Mouse (Mus musculus) left cerebral cortex, postnatal 25 days (tissue): ENCODE measurements around the gene Gm21974. TPM values are rescaled to one million over a fixed set of nuclear protein-coding genes. Genes with fewer than 3 reads are reported as not detected.

Experiments used
- DNase-seq, 2 experiments: peaks; one replicate each; pipeline ENCODE4 v3.0.0; 2022; ENCODE audit warnings: low spot score in 2 of 2, mixed read lengths in 1 of 2
- intact Hi-C: fragments of 180-260 bp; cut with DNase I; formaldehyde crosslinking; loops from one replicate; pipeline ENCODE4 v1.15.1; 2025
- total RNA-seq, 2 experiments: library from RNA; stranded (reverse); gene quantifications; 2 replicates each; pipeline ENCODE4 v1.2.3; 2021

Gene Gm21974
- total RNA-seq, 2 experiments from 2014 or later = not detected

GRCm38 (mm10) chr7:127886551-127886950 is 8.7 kb downstream of the Gm21974 start:
- intact Hi-C loops = no loop called here

DNA sequence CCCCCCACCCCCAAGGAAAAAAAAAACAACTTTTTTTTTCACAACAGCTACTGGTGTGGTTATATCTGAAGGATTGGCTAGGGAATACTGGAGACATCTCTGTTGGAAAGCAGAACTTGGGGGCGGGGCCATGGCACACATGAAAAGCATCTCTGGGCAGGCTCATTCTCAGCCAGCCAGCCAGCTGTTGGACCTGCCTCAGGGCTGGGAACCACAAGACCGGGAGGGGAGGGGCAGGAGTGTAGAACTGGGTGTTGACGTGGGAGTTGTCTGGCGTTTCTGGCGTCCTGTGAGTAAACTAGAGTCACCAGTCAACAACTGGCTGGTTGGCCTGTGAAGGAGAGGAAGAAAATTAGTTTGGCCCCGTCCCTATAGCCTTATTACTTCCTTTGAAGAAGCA is 9.3 kb downstream of the Gm21974 start:
- intact Hi-C loops = no loop called here
- DNase-seq = peak in 1 of 2 experiments; percentile 28

More at GRCm38 (mm10) chr7:127886551-127886950, 8.7 kb downstream of the Gm21974 start:
- no peak for DNase-seq

DNA sequence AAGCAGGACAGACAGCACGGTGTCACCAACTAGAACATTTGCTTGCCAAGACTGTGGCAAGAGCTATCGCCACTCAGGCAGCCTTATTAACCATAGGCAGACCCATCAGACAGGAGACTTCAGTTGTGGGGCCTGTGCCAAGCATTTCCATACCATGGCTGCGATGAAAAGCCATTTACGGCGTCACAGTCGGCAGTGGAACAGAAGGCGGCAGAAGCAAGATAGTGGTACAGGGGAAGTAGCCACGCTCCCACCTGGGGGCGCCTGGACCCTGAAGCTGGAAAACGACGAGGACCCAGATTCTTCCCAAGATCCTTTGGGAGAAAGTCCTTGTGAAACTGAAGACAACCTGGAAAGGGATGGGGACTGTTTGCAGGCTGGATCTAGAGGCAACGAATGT is 14.8 kb downstream of the Gm21974 start:
- intact Hi-C loops = no loop called here
- DNase-seq = no peak

DNA sequence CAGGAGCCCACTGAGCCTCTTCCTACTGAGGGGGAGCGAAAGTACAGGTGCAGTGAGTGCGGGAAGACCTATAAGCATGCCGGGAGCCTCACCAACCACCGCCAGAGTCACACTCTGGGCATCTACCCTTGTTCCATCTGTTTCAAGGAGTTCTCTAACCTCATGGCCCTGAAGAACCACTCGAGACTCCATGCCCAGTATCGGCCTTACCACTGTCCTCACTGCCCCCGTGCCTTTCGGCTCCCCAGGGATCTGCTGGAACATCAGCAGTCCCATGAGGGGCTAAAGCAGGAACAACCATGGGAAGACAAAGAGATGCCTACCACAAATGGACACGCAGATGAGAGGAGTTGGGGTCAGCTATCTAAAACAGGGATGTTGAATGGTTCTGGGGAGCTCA is 16.0 kb downstream of the Gm21974 start:
- intact Hi-C loops = loop anchor here (5.0 kb wide), 1 partner anchor 57 kb away; the partner anchor contains the start of genes Stx1b and Stx4a
- no peak for DNase-seq

DNA sequence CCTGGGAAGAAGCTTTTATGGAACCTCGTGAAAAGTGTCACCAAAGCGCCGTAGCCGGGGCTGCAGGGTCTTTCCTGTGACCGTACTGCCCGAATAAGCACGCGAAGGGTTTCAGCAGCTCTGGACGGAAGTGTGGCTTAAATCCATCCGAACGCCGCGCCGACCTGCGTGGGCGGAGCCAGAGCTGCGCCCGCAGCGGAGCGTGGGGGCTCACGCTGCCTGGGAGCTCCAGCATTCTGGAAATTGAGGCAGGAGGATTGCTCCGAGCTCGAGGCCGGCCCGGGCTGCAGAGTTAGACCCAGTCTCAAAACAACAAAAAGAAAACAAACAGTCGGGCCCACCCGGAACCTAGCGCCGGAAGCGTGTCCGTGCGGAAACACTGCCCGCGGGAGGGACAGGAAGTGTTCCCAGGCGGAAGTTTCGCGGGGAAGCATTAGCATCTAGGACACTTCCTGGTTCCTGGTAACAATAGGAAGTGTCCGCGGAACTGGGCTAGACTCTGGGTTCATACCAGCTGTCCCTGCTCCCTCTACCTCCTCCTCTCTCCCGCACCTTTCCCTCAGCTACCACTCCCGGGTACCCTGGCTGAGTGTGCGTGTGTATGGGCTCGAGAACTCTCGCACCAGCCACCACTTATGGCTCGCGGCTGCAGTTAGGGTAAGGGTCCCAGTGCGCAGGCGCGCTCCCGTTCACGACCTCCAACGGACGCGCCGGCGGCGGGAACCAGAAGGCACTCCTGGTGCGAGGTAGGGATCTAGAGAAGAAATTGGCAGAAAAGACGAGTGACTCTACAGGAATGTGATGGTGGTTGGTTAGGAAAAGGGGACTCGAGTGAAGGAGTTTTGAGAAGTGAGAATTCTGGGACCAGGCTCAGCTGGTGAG is 18.5 kb downstream of the Gm21974 start, which contains the start of gene Zfp668:
TSS of gene Zfp668 (minus strand) at position 362 of the 882 bp plus-strand sequence.
- intact Hi-C loops = loop anchor here (1.0 to 5.0 kb wide), 3 partner anchors 18 to 54 kb away; partner anchors contain the start of genes Gm21974, Stx1b, Stx4a and Vkorc1
- DNase-seq = peak; percentile 93 to 94

- intact Hi-C loops = loop anchor here (1.0 to 5.0 kb wide), 3 partner anchors 19 to 54 kb away; partner anchors contain the start of genes Gm21974, Stx1b, Stx4a and Vkorc1
- DNase-seq = peak; percentile 76 to 80
Measured at GRCm38 (mm10) chr7:127876041-127876466, 19.2 kb downstream of the Gm21974 start, which contains the start of gene Zfp646. TSS of gene Zfp646 (plus strand) at chr7:127876221.

GRCm38 (mm10) chr7:127875627-127876001 is 19.6 kb downstream of the Gm21974 start:
- intact Hi-C loops = loop anchor here (1.0 to 5.0 kb wide), 4 partner anchors 19 to 98 kb away; partner anchors contain the start of genes Gm21974, Stx1b, Stx4a and Vkorc1
- peak; percentile 96 for DNase-seq

DNA sequence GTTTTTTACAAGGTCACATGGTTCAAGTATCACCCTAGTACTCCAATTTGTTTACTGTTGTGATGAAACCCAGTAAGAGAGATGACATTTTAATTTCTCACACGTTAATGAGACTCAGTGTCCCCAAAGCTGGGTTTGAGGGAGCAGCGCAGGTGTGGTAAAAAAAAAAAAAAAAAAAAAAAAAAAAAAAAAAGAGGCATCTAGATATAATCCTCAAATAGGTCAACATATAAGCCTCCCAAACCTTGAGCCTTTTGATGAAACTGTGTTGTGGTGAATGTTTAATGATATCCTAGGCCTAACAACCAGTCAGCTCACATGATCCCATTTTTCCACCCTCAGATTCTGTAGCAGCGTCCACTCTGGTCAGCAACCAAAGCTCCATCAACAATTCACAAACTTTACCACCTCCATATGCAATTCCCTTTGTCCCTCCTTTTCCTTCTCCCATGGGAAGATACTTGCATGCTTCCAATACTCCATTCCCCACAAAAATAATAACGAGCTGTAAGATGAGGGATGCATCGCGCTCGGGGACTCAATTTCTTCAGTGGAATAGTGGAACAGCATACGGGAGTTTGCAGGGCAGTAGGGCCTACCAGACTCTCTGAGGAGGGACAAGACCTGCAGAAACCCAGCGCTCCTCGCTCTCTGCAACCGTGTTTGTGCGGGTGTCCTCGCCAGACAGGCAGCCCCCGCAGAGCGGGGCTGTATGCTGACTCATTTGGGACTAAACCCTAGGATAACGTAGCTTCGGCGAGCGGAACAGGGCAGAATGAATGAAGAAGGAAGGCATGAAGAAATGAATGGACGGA is 20.2 kb downstream of the Gm21974 start:
- intact Hi-C loops = loop anchor here (1.0 to 5.0 kb wide), 2 partner anchors 53 to 98 kb away; partner anchors contain the start of genes Stx1b and Stx4a
- no peak for DNase-seq

DNA sequence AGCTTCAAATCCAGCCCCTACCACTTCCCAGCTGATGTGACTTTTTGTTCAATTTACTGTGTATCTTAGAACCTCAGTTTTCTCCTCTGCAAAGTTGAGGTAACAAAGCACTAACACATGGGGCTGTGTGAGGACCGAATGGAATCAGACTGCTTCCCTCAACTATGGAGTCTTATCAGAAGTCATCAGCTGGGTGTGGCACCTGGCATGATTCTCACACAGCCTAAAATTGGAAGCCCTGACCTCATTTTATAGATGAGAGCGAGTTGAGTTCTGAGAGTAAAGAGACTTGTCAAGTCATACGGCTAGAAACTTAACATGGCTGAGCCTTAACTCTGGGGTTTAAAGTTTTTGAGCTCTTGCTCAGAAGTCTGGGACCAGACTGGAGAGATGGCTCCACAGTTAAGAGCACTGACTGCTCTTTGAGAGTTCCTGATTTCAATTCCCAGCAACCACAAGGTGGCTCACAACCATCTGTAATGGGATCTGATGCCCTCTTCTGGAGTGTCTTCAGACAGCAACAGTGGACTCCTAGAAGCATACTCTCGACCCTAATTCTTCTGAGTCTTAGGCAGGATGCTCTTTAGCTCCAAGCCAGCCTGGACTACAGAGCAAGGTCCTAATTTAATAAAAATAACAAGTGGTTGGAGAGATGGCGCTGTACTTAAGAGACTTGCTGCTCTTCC is 25.0 kb downstream of the Gm21974 start:
- DNase-seq = no peak
- intact Hi-C loops = no loop called here

DNA sequence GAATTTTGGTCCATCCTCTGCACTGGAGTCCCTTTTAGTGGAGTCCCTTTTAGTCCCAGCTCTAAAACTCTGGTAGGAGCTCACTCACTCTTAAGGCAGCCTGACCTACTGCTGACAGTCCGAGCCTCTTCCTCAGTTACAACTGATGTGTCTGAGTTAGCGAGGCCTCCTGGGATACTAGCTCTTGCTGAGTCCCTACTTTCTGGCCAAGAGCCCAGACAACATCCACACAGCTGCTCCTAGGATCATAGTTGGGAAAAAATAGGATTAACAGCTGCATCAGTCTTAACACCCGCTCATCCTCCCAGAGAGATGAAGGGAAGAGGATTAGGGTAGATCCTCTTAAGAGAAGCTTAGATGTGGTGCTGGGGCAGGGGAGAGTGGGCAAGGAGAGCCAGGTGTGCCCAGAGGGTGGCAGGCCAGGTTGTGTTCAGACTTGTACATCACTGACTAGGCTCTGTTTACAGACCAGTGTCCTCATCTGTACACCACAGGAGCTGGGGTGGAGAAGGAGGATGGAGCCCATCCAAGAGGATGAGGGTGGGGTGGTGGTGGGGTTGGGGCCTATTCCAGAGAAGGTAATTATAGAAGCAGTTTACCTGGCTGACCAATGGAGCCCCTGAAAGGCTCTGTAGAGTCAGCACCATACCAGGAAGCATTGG is 26.0 kb downstream of the Gm21974 start:
- intact Hi-C loops = no loop called here
- peak; percentile 24 to 81 for DNase-seq

DNA sequence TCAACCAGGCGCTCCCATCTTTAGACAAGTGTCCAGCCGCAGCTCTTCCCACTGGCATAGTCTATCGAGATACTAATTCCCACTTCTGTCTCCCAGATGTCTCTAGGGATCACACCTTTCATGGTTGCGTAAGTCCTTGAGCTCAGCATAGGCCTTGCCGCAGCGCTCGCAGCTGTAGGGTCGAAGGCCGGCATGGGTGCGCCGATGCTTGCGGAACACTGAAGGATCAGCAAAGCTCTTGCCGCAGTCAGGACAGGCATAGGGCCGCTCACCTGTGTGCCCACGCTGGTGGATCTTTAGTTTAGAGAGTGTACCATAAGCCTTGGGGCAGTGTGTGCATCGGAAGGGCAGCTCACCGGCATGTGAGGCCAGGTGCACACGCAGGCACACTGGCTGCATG is 27.6 kb downstream of the Gm21974 start:
- intact Hi-C loops = no loop called here
- DNase-seq = no peak

- DNase-seq = no peak
Measured at GRCm38 (mm10) chr7:127866434-127866833, 28.8 kb downstream of the Gm21974 start.

GRCm38 (mm10) chr7:127858258-127858657 is 37.0 kb downstream of the Gm21974 start:
- intact Hi-C loops = no loop called here
- DNase-seq = no peak

More at GRCm38 (mm10) chr7:127866434-127866833, 28.8 kb downstream of the Gm21974 start:
- intact Hi-C loops = no loop called here

GRCm38 (mm10) chr7:127850906-127851305 is 44.3 kb downstream of the Gm21974 start:
- no peak for DNase-seq
- intact Hi-C loops = no loop called here

DNA sequence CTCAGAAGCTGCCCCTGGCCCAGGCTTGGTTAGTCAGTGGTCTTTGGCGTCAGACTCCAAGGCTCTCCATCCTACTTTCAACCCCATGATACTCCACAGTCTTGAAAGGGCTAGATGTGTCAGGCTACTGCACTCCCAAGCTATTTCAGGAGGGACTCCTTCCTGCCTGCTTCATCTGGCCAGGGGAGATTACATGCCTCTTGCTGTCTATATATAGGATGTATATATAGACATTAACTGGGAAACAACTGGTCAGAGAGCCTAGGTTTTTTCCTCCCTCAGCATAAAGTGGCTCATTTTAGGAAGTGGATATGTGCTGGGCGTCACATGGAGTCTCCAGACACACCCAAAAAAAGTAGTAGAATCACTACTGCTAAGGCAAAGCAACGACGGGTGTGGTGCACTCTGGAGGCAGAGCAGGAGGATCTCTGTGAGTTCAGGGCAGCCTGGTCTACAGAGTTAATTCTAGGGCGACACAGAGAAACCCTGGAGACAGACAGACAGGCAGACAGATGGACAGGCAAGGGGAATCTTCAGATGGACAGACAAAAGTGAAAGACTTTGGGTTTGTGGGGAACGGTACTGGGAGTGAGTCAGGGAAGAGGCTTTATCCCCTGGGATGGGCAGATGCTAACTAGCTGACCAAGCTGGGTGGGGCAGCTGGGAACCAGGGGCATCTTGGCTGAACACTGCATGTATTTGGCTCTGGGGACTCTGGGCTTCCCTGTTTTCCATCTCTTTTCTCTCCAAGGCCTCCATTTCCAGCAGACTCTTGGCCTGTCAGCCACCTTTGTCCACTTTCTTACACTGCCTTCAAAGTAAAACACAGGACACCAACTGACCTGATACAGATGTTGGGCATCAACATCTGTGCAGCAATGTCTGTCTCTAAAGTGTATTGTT is 45.0 kb downstream of the Gm21974 start:
- intact Hi-C loops = no loop called here
- DNase-seq = no peak

GRCm38 (mm10) chr7:127842001-127842718 is 53.1 kb downstream of the Gm21974 start:
- intact Hi-C loops = no loop called here
- peak; percentile 76 to 91 for DNase-seq
